Mouse (Mus musculus) adrenal gland, adult 18-20 months (tissue): ENCODE results near the gene Ak2. TPM values are rescaled to one million over a fixed set of nuclear protein-coding genes. Genes with fewer than 3 reads are reported as not detected.

Experiments
- DNase-seq, 2 experiments: peaks; one replicate each; pipeline ENCODE4 v3.0.0; 2021 to 2022; ENCODE audit warnings: low spot score in 2 of 2
- long read RNA-seq, 2 experiments: library from polyadenylated mRNA; stranded (forward); transcript quantifications; one replicate each; pipeline ENCODE4 v2.0.0; 2021
- total RNA-seq, 2 experiments: library from RNA; stranded (reverse); gene quantifications; 1 replicate in 1 of 2; 2 replicates in 1 of 2; pipeline ENCODE4 v1.2.3; 2021

Ak2 gene
- 100 to 1,000 TPM; 111 to 164 TPM for total RNA-seq
- long read RNA-seq, experiment 1, transcript Ak2-201 (6 exons, 986 nt) = minor isoform, 15 of 164 reads
- long read RNA-seq, experiment 1, transcript Ak2-202 (7 exons, 1,781 nt) = major isoform, 141 of 164 reads
- long read RNA-seq, experiment 1, partial matches to known transcripts = 4 of 164 reads
- long read RNA-seq, experiment 1, other reads (novel, unspliced or antisense) = 4 of 164 reads
- long read RNA-seq, experiment 2, transcript Ak2-201 (6 exons, 986 nt) = minor isoform, 30 of 243 reads
- long read RNA-seq, experiment 2, transcript Ak2-202 (7 exons, 1,781 nt) = major isoform, 199 of 243 reads
- long read RNA-seq, experiment 2, partial matches to known transcripts = 11 of 243 reads
- long read RNA-seq, experiment 2, other reads (novel, unspliced or antisense) = 3 of 243 reads

GRCm38 (mm10) chr4:128991500-128992008 lies at the start of gene Ak2:
Gene Ak2, plus strand, starts transcription at chr4:128991958.
- no peak for DNase-seq

- no peak for DNase-seq
Observed at GRCm38 (mm10) chr4:128942346-128942745, 49.4 kb upstream of the Ak2 start.

DNA sequence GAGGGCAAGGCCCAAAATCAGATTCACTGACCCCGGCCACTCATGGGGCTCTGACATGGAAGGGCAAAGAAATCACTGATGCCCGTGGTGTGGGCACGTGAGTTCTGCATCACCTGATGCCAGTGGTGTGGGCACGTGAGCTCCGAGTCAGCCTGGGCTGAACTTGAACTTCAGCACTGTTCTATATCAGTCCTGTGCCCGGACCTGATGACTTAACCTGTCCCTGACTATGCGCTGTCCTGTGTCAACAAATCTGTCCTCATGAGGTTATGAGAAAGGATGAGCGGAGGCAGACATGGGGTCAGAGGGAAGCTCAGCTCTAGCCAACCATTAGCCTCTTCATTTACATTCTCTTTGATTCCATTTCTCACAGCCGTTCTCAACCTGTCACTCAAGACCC lies 45.0 kb upstream of the Ak2 start:
- DNase-seq = no peak

DNA sequence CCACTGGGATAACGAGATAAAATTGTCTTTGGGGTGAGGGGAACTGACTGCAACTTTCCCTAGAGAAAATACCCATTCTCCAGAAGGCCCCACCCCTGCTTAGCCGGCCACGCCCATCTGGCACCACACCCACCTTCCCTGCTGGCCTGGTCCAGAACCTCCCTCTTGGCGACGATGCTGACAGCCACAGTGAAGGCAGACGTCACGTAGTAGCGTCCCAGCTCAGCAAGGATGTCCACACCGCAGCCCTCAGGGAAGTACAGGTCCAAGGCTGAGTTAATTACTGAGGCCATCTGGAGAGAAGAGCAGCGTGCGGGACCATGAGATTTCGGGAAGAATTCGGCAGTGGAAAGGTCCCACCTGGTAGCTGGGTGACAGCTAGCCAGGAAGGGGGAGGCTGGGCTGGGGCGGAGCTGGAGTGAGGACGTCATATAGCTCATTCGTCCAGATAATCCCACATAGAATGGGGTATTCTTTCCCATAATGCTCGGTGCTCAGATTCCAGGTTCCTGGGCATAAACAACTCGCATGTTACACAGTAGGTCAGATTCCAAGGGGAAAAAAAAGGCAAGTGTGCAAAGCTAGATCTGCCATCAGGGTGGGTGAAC lies 44.3 kb upstream of the Ak2 start:
- DNase-seq = no peak

GRCm38 (mm10) chr4:128948137-128948674 lies 43.6 kb upstream of the Ak2 start:
- DNase-seq = peak; percentile 54 to 65

- DNase-seq = no peak
Observed at GRCm38 (mm10) chr4:128949470-128950005, 42.2 kb upstream of the Ak2 start.

DNA sequence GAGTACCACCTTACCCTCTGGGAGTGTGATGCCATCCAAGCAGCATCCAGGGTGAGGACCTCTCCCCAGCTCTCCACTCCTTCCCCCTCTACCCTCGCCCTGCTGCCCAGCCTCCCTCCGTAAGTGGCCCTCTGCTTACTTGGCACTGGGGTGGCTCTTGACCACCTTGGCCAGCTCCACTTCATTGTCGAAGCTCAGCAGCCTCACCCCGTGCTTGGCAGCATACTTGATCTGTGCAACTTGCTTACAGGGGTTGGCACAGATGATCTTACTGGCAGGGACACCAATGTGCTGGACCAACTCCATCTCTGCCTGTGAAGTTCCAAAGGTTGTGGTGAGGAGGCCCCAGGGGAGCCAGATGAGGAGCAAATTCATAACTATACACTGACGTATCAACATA lies 41.3 kb upstream of the Ak2 start:
- DNase-seq = no peak

DNA sequence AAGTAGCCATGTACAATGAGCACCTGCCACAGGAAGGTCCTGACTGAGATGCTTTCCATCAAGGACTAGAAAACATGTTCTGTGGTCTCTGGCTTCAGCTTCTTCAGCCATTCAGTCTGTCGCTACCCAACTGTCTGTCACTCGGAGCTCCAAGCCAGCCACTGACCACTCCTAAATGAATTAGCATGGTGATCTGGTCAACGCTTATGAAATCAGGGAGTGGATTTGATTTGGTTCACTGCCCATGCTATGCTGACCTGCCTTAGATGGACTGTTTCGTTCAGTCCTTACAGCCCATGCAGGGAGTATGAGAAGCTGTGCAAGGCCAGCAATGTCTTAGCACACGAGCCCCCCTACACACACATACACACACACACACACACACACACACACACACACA lies 37.9 kb upstream of the Ak2 start:
- DNase-seq = no peak

DNA sequence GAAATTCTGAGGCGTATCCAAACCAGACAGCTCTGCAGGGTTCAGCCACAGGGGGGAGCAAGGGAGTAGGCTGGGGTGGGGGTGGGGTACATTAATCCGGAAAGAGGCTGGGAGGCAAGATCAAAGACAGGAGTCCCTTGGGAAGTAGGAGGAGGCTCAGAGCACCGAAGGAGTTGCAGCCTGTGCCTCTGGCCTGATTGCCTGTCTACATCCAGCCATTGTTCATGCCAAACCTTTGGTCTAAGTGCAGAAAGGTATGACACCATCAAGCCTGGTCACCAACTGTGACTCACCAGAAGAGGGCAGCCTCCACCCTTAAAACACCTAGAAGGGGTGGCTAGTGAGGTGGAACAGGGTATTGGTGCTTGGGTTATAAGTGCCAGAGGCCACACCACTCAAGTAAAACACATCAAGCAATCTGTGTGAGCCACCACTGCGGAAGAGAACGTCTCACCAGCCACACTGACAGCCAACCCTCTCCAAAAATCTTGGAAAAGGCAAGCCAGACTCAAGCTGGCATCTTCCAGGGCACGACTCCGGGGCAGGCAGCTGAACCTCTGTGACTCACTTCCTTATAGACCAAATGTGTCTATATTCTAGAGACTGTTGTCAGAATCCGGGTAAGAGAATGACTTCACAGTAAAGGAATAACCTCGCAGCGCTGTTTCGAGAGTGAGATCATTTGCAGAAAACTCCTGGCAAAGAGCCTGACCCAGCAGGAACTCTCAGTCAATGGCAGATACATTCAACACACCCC lies 34.4 kb upstream of the Ak2 start:
- DNase-seq = peak in 1 of 2 experiments; percentile 39

- no peak for DNase-seq
Observed at GRCm38 (mm10) chr4:128958156-128958555, 33.6 kb upstream of the Ak2 start.

- DNase-seq = no peak
Observed at GRCm38 (mm10) chr4:128958849-128959248, 32.9 kb upstream of the Ak2 start.

DNA sequence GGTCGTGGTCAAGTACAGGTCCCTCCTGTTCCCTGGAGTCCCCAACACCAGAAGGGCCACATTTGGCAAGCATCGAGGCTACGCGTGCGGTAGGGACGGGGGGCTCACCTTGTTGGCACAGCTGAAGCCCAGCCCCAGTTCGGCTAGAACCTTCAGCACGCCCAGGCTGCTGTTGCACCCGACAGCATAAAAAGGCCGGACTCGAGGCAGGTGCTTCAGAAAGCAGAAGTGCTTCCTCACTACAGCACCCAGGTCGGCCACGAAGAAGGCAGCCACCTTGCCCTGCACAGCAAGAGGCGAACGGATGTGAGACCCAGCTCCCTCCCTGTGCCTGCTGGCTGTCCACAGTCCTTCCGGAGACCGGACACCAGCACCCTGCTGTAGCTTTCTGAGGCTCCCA lies 32.1 kb upstream of the Ak2 start:
- DNase-seq = no peak

DNA sequence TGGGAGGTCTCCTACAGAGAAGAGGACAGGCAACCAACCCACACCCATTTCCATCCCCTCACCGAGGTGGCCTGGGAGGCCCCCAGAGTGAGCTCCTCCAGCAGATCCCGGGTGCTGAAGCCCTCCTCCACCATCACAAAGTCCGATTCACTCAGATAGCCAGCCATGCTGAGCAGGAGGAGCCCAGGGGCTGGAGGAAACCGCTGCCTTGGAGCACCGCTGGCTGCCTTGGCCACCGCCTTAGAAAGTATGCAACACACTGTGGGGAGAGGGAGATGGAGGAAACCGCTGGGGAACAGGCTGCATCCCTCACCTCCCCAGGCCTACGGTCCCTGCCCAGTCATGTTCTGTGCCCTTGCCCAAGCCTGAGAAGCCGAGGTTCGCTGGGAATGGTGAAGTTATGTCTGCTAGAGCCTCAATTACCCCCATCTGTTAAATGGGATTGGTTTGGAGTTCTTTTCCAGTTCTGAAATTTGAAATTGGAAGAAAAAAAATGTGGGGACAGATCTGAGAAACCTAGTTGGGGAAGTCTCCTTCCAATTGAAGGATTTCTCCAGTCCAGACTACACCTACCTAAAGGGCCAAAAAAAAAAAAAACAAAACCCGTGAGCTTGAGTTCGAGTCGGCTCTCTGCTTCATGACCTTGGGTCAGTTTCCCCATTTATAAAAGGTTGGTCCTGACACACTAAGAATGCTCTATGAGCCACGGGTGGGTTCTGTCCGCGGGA lies 30.3 kb upstream of the Ak2 start:
- no peak for DNase-seq

GRCm38 (mm10) chr4:128962029-128962925 lies 29.5 kb upstream of the Ak2 start, which contains the start of gene Azin2:
Gene Azin2, minus strand, starts transcription at chr4:128962442.
- DNase-seq = peak; percentile 91 to 92

DNA sequence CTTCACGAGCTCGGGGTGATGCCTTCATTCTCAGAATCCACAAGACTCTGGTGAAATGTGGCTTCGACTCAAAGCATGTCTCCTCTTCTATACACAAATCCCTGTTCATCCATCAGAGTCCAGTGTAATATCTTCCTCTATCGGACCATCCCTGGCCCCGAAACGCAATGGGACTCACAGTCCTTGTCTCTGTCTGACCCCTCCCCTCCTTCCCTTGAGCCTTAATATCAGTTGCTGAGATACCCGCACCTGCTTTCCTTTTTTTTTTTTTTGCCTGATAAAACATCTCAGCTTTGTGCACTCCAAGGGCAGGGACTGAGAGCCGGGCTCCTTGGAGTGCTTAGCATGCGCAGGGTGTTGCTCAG lies 28.9 kb upstream of the Ak2 start:
- no peak for DNase-seq

DNA sequence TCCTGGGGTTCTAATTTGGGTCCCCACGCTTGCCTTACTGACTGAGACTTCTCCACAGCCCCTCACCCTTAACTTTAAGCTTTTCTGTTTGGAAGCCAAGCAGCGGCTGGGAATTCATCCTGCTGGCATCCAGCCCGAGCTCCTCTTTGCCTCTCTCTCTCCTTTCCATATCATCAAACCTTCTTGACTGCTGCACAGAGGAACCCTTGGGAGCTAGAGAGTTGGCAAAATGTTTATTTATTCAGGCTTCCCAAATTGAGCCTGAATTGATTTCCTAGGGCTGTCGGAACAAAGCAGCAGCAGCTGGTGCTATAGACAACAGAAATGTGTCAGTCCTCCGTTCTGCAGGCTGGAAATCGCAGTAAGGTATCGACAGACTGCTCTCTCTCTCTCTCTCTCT lies 25.0 kb upstream of the Ak2 start:
- DNase-seq = no peak

GRCm38 (mm10) chr4:128969081-128969480 lies 22.7 kb upstream of the Ak2 start:
- no peak for DNase-seq

- DNase-seq = no peak
Observed at GRCm38 (mm10) chr4:128969607-128970416, 21.9 kb upstream of the Ak2 start.

- DNase-seq = no peak
Observed at GRCm38 (mm10) chr4:128970417-128970807, 21.3 kb upstream of the Ak2 start.
